Mouse (Mus musculus) NIH3T3 (cell line): ENCODE data around the gene Prss41.
"Not testable (repeated sequence)": the region's sequence is repeated elsewhere in the genome, so short reads cannot be mapped to it uniquely, and the experiment has no call there.

Experiments
- DNase-seq: peaks from one replicate; pipeline ENCODE4 v3.0.0-alpha.2; 2012; ENCODE audit warnings: low read depth

The Prss41 gene

GRCm38 (mm10) chr17:23843812-23844273 lies at the start of gene Prss41, which contains the start of gene Prss32:
Prss41 (minus strand) TSS chr17:23844172.
Prss32 (plus strand) TSS chr17:23843855.
- DNase-seq, result peak; percentile 69

DNA sequence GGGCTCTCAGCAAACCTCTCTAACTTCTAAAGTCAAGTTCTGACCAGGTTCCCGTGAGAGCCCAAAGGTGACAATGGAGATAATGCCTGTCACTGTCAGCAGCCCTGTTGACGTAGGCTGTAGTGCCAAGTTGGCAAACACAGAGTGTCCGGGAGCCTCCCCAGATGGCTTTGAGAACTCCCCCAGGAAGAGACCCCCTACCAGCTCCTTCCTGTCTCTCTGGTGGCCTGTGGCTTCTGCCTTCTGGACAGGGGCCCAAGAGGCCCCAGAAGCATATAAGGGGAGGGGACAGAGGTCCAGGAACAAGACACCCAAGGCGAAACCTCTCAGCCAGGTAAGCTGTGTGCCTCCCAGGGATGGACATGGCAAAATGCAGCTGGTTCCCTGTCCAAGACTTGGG lies 36.6 kb upstream of the Prss41 start, which contains the start of the genes Dcpp1 and Dcpp2:
Dcpp1 (plus strand) TSS at position 301 of the 400 bp plus-strand sequence.
Dcpp2 (plus strand) TSS at position 305 of the 400 bp plus-strand sequence.
- DNase-seq, result not testable (repeated sequence)

GRCm38 (mm10) chr17:23877166-23877565 lies 33.2 kb upstream of the Prss41 start:
- DNase-seq, result no peak

GRCm38 (mm10) chr17:23876741-23877140 lies 32.8 kb upstream of the Prss41 start:
- no peak for DNase-seq

DNA sequence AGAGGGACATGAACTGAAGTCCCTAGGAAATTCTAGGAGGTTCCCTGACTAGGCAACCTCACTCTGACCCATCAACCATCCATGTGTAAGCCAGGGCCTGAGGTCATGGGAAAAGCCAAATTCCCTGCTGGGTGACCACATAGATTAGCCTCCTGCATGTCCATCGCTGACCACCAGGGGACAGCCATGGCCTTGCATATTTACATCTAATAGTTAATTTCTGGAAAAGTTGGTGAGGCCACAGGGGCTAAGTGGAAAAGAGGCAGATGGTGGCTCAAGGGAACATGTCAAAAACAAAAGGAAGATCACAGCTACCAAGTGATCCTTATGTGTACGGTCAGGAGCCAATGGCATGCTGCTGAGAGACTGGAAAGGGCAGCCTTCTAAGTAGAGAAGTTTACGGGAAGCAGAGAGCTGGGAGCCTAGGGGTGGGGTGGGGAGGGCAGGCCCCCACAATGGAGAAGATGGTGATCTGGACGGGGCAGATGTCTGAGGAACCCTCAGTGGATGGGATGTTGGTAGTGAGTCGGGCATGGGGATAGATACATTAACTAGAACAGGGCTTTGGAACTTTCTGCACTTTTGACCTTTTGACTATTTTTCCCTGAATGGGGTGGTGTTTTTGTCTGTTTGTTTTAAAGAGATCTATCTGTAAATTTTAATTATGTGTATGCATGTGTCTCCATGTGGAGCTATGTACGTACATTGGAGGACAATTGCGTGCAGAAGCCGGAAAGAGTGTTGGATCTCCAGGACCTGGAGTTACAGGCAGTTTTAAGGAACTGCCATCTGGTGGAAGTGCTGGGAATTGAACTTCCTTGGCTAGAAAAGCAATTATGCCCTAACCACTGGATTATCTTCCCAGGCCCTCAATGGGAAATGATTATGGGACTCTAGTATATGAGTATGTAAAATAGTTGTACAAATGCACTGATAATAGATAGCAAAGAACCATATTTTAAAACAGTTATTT lies 30.2 kb upstream of the Prss41 start:
- peak; percentile 80 for DNase-seq

DNA sequence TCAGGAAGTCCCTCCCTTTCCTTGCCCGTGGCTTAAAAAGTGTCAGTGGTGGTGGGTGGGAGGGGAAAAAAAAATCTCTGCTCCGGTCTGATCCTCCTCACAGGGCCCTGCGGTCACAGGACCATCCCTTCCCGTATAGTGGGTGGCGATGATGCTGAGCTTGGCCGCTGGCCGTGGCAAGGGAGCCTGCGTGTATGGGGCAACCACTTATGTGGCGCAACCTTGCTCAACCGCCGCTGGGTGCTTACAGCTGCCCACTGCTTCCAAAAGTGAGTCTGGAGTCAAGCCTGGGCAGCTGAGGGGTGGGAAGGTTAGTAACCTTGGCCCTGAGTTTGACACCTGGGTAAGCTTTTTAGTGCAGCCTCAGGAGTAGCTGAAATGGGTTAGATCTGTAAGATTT lies 24.5 kb upstream of the Prss41 start:
- DNase-seq, result no peak

GRCm38 (mm10) chr17:23867756-23868155 lies 23.8 kb upstream of the Prss41 start, which contains the start of gene Prss21:
Prss21 (plus strand) TSS chr17:23868056.
- DNase-seq, result no peak

DNA sequence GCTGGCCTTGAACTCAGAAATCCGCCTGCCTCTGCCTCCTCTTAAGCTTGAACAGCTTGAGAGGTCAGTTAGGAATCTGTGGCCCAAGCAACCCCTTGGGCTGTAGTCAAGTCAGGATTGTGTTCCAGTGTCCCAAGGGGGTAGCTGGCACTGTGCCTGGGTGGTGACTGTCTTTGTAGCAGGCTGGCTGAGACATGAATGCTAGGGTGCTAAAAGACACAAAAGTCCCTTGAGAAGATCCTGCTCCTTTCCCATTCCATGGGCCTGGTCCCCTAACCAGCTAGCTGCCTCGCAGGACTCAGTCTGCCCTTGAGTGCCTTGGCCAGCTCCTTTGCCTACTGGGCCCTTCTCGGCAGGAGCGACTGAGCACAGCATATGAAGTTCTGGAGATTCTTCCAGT lies 19.0 kb upstream of the Prss41 start:
- DNase-seq, result no peak

GRCm38 (mm10) chr17:23857913-23858312 lies 13.9 kb upstream of the Prss41 start:
- no peak for DNase-seq

GRCm38 (mm10) chr17:23857193-23857592 lies 13.2 kb upstream of the Prss41 start:
- peak; percentile 67 for DNase-seq

GRCm38 (mm10) chr17:23854229-23854765 lies 10.3 kb upstream of the Prss41 start:
- peak; percentile 49 for DNase-seq

DNA sequence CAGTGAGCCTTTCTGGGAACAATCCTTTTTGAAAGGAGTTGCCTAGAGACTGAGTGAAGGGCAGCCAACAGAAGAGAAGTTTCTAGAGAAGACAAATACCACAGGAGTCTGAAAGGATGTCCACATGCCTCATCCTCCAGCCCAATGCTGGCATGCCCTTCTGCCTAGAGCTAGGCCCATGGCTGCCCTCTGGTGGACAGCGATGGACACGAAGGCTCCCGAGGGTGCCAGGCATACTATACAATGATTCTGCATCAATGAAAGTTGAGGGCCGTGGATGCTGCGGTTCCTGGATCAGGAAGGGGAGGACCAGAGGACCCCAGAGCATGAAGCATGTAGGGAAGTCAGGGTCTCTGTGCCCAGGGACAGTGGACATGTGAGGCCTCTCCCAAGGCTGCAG lies 9.3 kb upstream of the Prss41 start:
- peak; percentile 86 for DNase-seq

- peak; percentile 92 for DNase-seq
Measured at GRCm38 (mm10) chr17:23850853-23851749, 7.1 kb upstream of the Prss41 start.

GRCm38 (mm10) chr17:23850028-23850427 lies 6.1 kb upstream of the Prss41 start:
- DNase-seq, result no peak

GRCm38 (mm10) chr17:23843141-23843811 lies 696 bp downstream of the Prss41 start:
- DNase-seq, result no peak

GRCm38 (mm10) chr17:23841145-23841544 lies 2.8 kb downstream of the Prss41 start:
- DNase-seq, result peak; percentile 87

DNA sequence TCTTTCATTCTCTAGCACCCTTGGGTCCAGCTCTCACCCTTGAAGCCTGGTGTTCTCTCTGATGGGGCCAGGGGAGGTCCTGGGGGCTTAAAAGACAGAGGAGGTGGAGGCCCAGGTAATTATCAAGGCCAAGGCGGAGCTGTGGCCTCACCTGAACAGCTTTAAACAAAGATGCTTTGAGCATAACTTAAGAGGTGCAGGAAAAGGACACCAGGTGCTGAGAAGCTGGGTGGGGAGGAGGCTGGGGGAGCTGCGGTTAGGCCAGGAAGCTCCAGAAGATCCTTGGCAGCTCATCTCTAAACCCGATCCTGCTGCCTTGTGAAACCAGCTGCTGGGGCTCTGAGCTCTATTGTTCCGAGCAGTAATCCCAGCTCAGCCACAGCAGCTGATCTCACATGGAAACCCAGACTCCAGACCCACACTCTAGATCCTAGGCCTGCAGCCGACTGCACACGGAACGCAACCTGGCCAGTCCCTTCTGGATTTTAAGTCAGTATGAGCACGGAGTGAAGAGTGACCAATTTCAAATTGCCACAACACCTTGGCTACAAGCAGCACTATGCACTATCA lies 7.9 kb downstream of the Prss41 start, which contains the start of gene Prss33:
Prss33 (minus strand) TSS at position 51 of the 570 bp plus-strand sequence.
- no peak for DNase-seq

GRCm38 (mm10) chr17:23831201-23831600 lies 12.8 kb downstream of the Prss41 start:
- DNase-seq, result no peak

DNA sequence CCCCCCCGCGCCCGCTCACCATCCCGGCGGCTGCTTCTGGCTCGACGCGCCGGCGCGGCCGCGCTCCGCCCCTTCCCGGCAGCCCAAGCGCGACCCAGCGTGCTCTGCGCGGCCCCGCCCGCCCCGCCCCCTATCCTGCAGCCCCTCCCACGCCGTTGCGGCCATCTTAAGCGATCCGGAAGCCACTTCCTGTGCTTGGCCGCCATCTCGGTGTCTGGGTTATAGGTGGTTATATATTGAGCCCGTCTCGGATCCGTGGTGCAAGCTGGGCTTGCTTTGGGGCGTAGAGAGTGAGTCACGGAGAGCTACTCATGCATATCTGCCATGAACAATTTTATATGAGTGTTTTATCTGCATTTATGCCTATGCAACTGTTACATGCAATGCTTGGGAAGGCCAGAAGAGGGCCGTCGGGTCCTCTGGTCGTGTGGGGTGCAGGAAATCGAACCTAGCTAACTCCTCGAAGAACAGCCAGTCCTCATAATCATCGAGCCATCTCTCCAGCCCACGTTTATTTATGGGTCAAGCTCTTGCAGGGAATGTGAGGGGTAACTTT lies 14.8 kb downstream of the Prss41 start, which contains the start of gene Elob:
Elob (minus strand) TSS at position 73 of the 556 bp plus-strand sequence.
- peak; percentile 93 for DNase-seq

GRCm38 (mm10) chr17:23828271-23829001 lies 15.5 kb downstream of the Prss41 start:
- peak; percentile 67 for DNase-seq
